Mouse (Mus musculus) G1E-ER4 (cell line): ENCODE measurements around the gene Calr4. TPM values are rescaled to one million over a fixed set of nuclear protein-coding genes. Genes with fewer than 3 reads are reported as not detected.

ENCODE experiments used
- GATA1 ChIP-seq: IDR thresholded peaks from one replicate; pipeline ENCODE4 v1.8.0; 2012; ENCODE audit warnings: low read length, inconsistent platforms
- polyA plus RNA-seq: library from polyadenylated mRNA; stranded (reverse); fragments of >175 nt; gene quantifications from 2 replicates; pipeline ENCODE4 v1.2.3, GENCODE M21; 2012

Gene Calr4
- polyA plus RNA-seq, 1 experiment: 0.48 TPM

GRCm38 (mm10) chr4:109255321-109255720 is 21.0 kb downstream of the Calr4 start:
- no peak for TF ChIP-seq GATA1

DNA sequence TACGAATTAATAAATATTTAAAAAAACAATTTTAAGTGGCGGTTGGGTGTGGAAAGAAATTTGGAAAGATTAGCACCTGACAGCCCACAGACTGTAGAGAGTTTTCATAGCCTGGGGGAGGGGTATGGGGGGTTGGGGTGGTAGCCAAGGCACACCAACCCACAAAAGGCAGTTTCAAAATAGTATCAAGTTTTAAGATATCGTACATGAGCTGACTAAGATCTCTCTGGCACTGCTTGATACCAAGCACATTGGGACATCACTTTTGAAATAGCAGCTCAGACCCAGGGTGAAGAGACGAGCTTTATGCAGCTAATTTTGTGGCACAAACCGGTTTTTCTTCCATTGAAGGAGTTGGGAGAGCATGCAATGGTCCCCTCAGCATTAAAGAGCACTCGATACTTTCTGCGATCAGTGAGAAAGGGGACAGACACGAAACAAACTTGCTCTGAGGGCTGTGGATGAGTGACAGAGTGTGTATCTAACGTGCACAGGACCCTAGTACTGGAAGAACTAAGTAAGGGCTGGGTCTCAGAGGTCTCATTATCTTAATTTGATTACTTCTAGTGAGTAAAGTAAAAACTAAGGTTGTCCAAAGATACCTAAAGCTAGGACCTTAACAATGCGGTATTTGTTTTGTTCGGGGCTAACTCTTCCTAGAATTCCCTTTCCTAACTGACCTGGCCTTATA is 21.6 kb downstream of the Calr4 start:
- TF ChIP-seq GATA1: no peak

DNA sequence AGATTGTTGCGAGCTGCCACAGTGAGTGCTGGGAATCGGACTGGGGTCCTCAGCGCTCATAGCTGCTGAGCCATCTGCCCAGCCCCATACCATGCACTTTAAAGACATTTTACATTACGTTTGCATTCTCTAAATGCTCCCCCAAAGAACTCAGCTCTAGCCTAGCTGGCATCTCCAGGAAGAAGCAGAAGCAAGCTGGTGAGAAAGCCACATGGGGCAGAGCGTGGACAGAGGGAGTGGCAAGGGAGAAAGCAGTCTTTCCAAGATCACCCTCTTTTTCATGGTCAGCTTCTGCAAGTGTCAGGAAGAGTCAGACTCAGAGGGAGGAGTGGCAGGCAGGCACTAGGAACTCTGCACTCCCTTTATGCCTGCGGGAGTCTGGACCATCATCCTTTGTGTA is 22.5 kb downstream of the Calr4 start:
- TF ChIP-seq GATA1: no peak

DNA sequence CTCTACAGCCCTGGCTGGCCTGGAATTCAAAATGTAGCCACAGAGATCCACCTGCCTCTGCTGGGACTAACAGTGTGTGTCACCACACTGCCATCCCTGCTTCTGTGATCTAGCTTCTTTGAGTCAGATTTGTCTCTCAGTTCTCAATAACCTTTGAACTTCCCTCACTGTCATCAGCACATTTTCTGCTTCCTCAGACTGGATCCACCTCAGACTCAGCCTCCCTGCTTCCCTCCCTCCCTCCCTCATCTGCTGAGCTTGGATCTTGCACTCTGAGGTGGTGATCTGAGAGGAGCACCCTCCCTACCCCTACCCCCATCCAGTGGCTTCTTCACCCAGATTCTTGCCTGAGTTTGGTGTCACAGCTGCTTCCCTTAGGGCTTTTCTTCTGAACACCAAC is 23.4 kb downstream of the Calr4 start:
- TF ChIP-seq GATA1: no peak

DNA sequence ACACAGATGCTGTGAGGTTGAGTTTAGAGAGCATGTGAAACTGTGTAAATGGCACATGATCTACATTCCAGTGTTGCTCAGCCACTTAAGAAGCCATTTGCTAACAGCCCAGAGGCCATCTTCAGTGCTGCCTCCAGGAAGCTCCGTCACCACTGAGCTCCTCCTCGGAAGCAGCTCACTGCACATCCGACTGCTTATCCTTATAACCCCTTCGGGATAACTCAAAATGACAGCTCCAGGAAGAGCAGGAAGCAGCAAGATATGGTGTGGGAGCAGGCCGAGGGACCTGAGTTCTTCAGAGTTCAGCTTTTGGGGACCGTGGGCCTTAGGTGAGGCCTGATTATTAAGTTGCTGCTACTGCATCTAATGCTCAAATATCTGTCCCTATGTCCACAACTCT is 27.8 kb downstream of the Calr4 start:
- TF ChIP-seq GATA1: no peak

DNA sequence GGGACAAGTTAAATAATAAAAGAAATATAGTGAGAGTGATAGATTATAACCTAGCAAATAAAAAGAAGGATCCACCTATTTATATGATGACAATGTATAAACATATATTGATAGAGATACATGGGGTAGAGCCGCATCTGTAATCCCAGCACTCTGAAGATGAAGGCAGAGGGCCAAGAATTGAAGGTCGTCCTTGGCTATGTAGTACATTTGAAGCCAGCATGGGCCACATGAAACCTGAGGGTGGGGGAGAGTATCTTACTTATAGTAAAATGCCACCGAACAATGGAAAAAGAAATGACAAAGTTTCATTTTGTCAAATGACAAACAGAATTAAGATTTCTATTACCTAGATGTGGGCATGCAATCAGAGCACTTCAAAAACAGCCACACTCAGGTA is 31.8 kb downstream of the Calr4 start:
- TF ChIP-seq GATA1: no peak

DNA sequence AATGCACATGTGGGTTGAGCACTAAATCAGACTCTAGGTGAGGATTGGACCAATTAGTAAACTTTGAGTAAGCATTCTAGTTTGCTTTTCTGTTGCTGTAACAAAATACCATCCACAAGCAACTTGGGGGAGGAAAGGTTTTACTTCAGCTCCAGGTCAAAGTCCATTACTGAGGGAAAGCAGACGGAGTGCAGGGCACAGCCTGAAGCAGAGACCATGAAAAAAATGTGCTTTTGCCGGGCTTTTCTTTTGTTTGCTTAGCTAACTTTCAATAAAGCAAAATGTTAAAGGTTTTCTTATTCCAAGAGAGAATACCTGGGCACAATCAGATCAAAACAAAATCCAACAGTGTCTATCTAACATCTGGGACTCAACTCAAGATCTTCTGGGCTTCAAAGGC is 32.5 kb downstream of the Calr4 start:
- TF ChIP-seq GATA1: no peak

DNA sequence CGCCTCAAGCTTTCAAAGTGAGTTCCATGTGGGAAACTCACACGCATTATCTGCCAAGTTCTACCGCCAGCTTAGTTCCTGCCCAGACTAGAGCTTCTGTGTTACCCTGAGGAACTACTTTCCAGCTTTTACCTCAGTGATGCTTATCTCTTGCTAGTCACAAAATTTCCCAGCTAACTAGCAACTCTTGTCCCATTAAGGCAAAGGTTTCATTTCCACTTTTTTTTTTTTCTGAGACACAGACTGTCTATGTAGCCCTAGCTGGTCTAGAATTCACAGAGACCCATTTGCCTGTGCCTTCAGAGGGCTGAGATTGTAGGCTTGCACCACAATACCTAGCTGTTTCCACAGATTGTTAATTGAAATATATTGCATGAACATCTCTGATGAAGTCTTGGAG is 33.2 kb downstream of the Calr4 start:
- TF ChIP-seq GATA1: no peak

GRCm38 (mm10) chr4:109268903-109269302 is 34.6 kb downstream of the Calr4 start:
- no peak for TF ChIP-seq GATA1

- no peak for TF ChIP-seq GATA1
These were observed 37.5 kb downstream of the Calr4 start for GRCm38 (mm10) chr4:109271803-109272202.

- TF ChIP-seq GATA1: no peak
These were observed 39.4 kb downstream of the Calr4 start for GRCm38 (mm10) chr4:109273586-109274240.

DNA sequence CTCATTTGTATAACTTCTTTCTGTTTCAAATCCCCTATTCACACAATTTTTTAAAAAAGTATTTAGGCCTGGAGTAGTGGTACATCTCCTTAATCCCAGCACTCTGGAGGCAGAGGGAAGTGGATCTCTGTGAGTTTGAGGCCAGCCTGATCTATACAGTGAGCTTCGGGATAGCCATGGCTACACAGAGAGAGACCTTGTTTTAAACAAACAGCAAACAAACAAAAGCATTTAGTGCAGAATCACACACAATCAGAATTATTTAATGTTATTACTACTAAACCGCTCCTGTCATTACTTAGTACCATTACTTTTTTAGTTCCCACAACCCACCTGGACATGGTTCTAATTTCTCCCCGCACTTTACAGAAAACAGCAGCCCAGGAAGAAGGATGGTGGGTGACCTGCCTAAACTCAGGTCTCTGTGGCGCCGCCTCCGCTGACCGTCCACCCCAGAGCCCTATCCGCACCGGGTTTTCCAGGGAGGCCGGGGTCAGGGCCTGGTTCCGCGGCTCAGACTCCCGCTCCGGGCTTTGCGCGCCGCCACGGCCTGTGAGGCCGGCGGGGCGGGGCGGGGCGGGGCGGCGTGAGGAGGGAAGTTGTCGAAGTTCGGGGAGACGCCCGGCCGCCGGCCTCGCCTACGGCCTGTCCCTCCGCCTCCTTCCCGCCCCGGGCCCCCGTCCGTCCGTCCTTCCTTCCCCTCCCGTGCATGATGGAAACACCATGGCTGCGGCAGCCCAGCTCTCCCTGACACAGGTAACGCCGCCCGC is 45.6 kb downstream of the Calr4 start, which contains the start of gene Eps15:
Eps15 (plus strand) TSS at position 580 of the 770 bp plus-strand sequence.
- no peak for TF ChIP-seq GATA1

- no peak for TF ChIP-seq GATA1
These were observed 46.3 kb downstream of the Calr4 start for GRCm38 (mm10) chr4:109280459-109281160.

GRCm38 (mm10) chr4:109281161-109281560 is 46.9 kb downstream of the Calr4 start:
- no peak for TF ChIP-seq GATA1

GRCm38 (mm10) chr4:109281946-109282345 is 47.7 kb downstream of the Calr4 start:
- TF ChIP-seq GATA1: no peak

GRCm38 (mm10) chr4:109294629-109295028 is 60.3 kb downstream of the Calr4 start:
- TF ChIP-seq GATA1: no peak
